Mouse (Mus musculus) CD4-positive, CD25-positive, alpha-beta regulatory T cell (primary cell): ENCODE measurements around the gene Nxph1. TPM values are rescaled to one million over a fixed set of nuclear protein-coding genes. Genes with fewer than 3 reads are reported as not detected.

Experiments used
- polyA plus RNA-seq: library from polyadenylated mRNA; unstranded; fragments of 100-300 nt; shearing (Covaris generic); gene quantifications from one replicate; pipeline ENCODE4 v1.2.1, GENCODE M21; 2017

The Nxph1 gene
- not detected for polyA plus RNA-seq

GRCm38 (mm10) chr6:8948131-8948470 lies at the start of gene Nxph1:
Gene Nxph1, plus strand, starts transcription at chr6:8948431.

Other genes starting within 250 kb of the Nxph1 start
- 4.1 TPM for gene Ica1, start 169.9 kb upstream of the Nxph1 start, polyA plus RNA-seq